Mouse (Mus musculus) kidney, adult 18-20 months (tissue): ENCODE measurements around the gene D430041D05Rik.

ENCODE experiments used
- DNase-seq: peaks from one replicate; pipeline ENCODE4 v3.0.0; 2021

Gene D430041D05Rik

GRCm38 (mm10) chr2:104407913-104408312 is 2.9 kb downstream of the D430041D05Rik start:
- no peak for DNase-seq

GRCm38 (mm10) chr2:104404036-104404435 is 6.8 kb downstream of the D430041D05Rik start:
- DNase-seq = no peak

- DNase-seq = no peak
Observed at GRCm38 (mm10) chr2:104398651-104399290, 12.0 kb downstream of the D430041D05Rik start.

- no peak for DNase-seq
Observed at GRCm38 (mm10) chr2:104395961-104396360, 14.9 kb downstream of the D430041D05Rik start.

- no peak for DNase-seq
Observed at GRCm38 (mm10) chr2:104394769-104395168, 16.0 kb downstream of the D430041D05Rik start.

GRCm38 (mm10) chr2:104392700-104393312 is 18.0 kb downstream of the D430041D05Rik start:
- no peak for DNase-seq

- no peak for DNase-seq
Observed at GRCm38 (mm10) chr2:104389231-104389630, 21.6 kb downstream of the D430041D05Rik start.

GRCm38 (mm10) chr2:104385941-104386340 is 24.9 kb downstream of the D430041D05Rik start:
- DNase-seq = no peak

- no peak for DNase-seq
Observed at GRCm38 (mm10) chr2:104383589-104383988, 27.2 kb downstream of the D430041D05Rik start.

- DNase-seq = no peak
Observed at GRCm38 (mm10) chr2:104382813-104383212, 28.0 kb downstream of the D430041D05Rik start.

GRCm38 (mm10) chr2:104379304-104379703 is 31.5 kb downstream of the D430041D05Rik start:
- no peak for DNase-seq

GRCm38 (mm10) chr2:104378791-104379190 is 32.0 kb downstream of the D430041D05Rik start:
- no peak for DNase-seq

GRCm38 (mm10) chr2:104377990-104378389 is 32.8 kb downstream of the D430041D05Rik start:
- DNase-seq = no peak

- no peak for DNase-seq
Observed at GRCm38 (mm10) chr2:104372156-104372555, 38.7 kb downstream of the D430041D05Rik start.

- no peak for DNase-seq
Observed at GRCm38 (mm10) chr2:104371606-104372130, 39.1 kb downstream of the D430041D05Rik start.

- DNase-seq = no peak
Observed at GRCm38 (mm10) chr2:104367836-104368298, 42.9 kb downstream of the D430041D05Rik start.

- DNase-seq = no peak
Observed at GRCm38 (mm10) chr2:104367291-104367690, 43.5 kb downstream of the D430041D05Rik start.

GRCm38 (mm10) chr2:104359305-104359704 is 51.5 kb downstream of the D430041D05Rik start:
- no peak for DNase-seq

GRCm38 (mm10) chr2:104358881-104359280 is 51.9 kb downstream of the D430041D05Rik start:
- no peak for DNase-seq

- no peak for DNase-seq
Observed at GRCm38 (mm10) chr2:104356531-104356930, 54.3 kb downstream of the D430041D05Rik start.

GRCm38 (mm10) chr2:104354117-104354516 is 56.7 kb downstream of the D430041D05Rik start:
- no peak for DNase-seq

GRCm38 (mm10) chr2:104352204-104352493 is 58.7 kb downstream of the D430041D05Rik start:
- DNase-seq = no peak

GRCm38 (mm10) chr2:104351415-104352203 is 59.2 kb downstream of the D430041D05Rik start:
- DNase-seq = no peak

GRCm38 (mm10) chr2:104337619-104338018 is 73.2 kb downstream of the D430041D05Rik start:
- DNase-seq = no peak
